In genomic region chr6:42376504-42377019, GRCm38 (mm10) we compare ENCODE assay signal across 25 mouse cellular contexts. TPM values are rescaled to one million over a fixed set of nuclear protein-coding genes. Genes with fewer than 3 reads are reported as not detected.
DNase-seq lines count a peak whose midpoint lies in the region; ATAC-seq lines count a peak whose summit lies in the region.
"Had no signal": no experiment of that assay in that cellular context is flagged by ENCODE, and none has a peak within 500 bp of the region (broad histone marks: within the 10 kb centered on the region; RNA-seq: fewer than 3 reads in every experiment).

No protein-coding gene starts in this region.

- H3K9me3 ChIP-seq in heart, embryonic 13.5 days, result no peaks in the 10 kb centered on the region
- H3K9me3 ChIP-seq in lung, embryonic 16.5 days (ENCODE audit: control insufficient read depth, low read length), result no peaks in the 10 kb centered on the region
- H3K9me3 ChIP-seq in midbrain, embryonic 10.5 days (replicated peaks), result no peaks in the 10 kb centered on the region
- H3K9me3 ChIP-seq: limb, embryonic 12.5 days had no signal

- intact Hi-C loops in heart, postnatal 10 days (cut with DNase I), result no loop called here

- ATAC-seq in heart, embryonic 13.5 days (ENCODE audit: extremely low read depth, insufficient number of reproducible peaks, low FRiP score, low TSS enrichment), result no peak
- no peak for ATAC-seq in lung, embryonic 16.5 days (ENCODE audit: low read depth)
- peak; percentile 20 for ATAC-seq in inflammation-experienced regulatory T-cells, adult 6 months
- ATAC-seq in erythroid progenitor cell, adult 5-6 weeks (replicated peaks; ENCODE audit: low FRiP score, poor library complexity, severe bottlenecking), result no peak
- ATAC-seq: hindbrain, embryonic 16.5 days had no signal

- H3K4me1 ChIP-seq in heart, embryonic 13.5 days, result peaks cover 59% of the 10 kb centered on the region
- H3K4me1 ChIP-seq in lung, embryonic 16.5 days (replicated peaks; ENCODE audit: control insufficient read depth, insufficient read depth, low read length), result peaks cover 36% of the 10 kb centered on the region
- H3K4me1 ChIP-seq in midbrain, embryonic 10.5 days, result peaks cover 45% of the 10 kb centered on the region

- no peaks in the 10 kb centered on the region for H3K36me3 ChIP-seq in heart, embryonic 13.5 days
- no peaks in the 10 kb centered on the region for H3K36me3 ChIP-seq in lung, embryonic 16.5 days (ENCODE audit: control insufficient read depth, insufficient read depth, low read length)
- H3K36me3 ChIP-seq in midbrain, embryonic 10.5 days, result no peaks in the 10 kb centered on the region
- H3K36me3 ChIP-seq: limb, embryonic 12.5 days had no signal

- peak overlapping the region; percentile 4; the same call in 1 of the 2 replicates for H3K9ac ChIP-seq in heart, embryonic 13.5 days
- no peak overlapping the region for H3K9ac ChIP-seq in lung, embryonic 16.5 days (ENCODE audit: low read length)
- H3K9ac ChIP-seq: limb, embryonic 12.5 days; liver, embryonic 14.5 days had no signal

- peak overlapping the region; percentile 72 for H3K27ac ChIP-seq in heart, embryonic 13.5 days (replicated peaks)
- 0 out of 2 replicates have a peak overlapping the region, but pooled peaks have one; percentile 5 for H3K27ac ChIP-seq in lung, embryonic 16.5 days (ENCODE audit: low read length)
- H3K27ac ChIP-seq in midbrain, embryonic 10.5 days (replicated peaks), result no peak overlapping the region
- H3K27ac ChIP-seq: limb, embryonic 12.5 days; liver, embryonic 14.5 days had no signal

- H3K4me2 ChIP-seq in heart, embryonic 13.5 days, result no peak overlapping the region
- H3K4me2 ChIP-seq in lung, embryonic 16.5 days (ENCODE audit: low read depth, low read length), result no peak overlapping the region
- H3K4me2 ChIP-seq: limb, embryonic 12.5 days had no signal

- no peak overlapping the region for H3K4me3 ChIP-seq in heart, embryonic 13.5 days
- H3K4me3 ChIP-seq in lung, embryonic 16.5 days (ENCODE audit: low read length), result no peak overlapping the region
- no peak overlapping the region for H3K4me3 ChIP-seq in midbrain, embryonic 10.5 days
- H3K4me3 ChIP-seq: limb, embryonic 12.5 days had no signal

- no peak for DNase-seq in heart, postnatal 10 days
- DNase-seq in lung, postnatal 4 days, result no peak
- peak; percentile 30 for DNase-seq in MN1 (ENCODE audit: low spot score)
- no peak for DNase-seq in midbrain, embryonic 10.5 days (ENCODE audit: low spot score)
- DNase-seq: adrenal gland, adult 2 months; cerebellum, adult 18-20 months; cerebellum, postnatal 36 days; gastrocnemius, postnatal 10 days; kidney, adult 2 months; kidney, postnatal 4 days; midbrain, embryonic 14.5 days; right cerebral cortex, postnatal 14 days; thymus, postnatal 36 days had no signal

- H3K27me3 ChIP-seq in heart, embryonic 13.5 days (replicated peaks), result no peaks in the 10 kb centered on the region
- no peaks in the 10 kb centered on the region for H3K27me3 ChIP-seq in lung, embryonic 16.5 days (ENCODE audit: control insufficient read depth, insufficient read depth, low read depth, low read length)
- H3K27me3 ChIP-seq in midbrain, embryonic 10.5 days (ENCODE audit: low read depth, poor library complexity, severe bottlenecking), result peaks cover 60% of the 10 kb centered on the region
- H3K27me3 ChIP-seq: limb, embryonic 12.5 days had no signal

- WGBS in heart, embryonic 13.5 days, result 58% methylated on average over 6 of the region's 6 CpGs
- WGBS in lung, embryonic 16.5 days, result 62% methylated on average over 6 of the region's 6 CpGs
- WGBS in midbrain, embryonic 10.5 days, result 71% methylated on average over 6 of the region's 6 CpGs

RNA-seq across cellular contexts. Expression of gene Epha1, which starts 3.5 kb away (rescaled TPM):
- polyA plus RNA-seq in heart, embryonic 13.5 days (2015; fragmentation: Nextera tagmentation; extraction: Ambion mirVana), result 3.3 and 3.4 TPM in 2 replicates
- under 1 TPM; 0.60 to 0.72 TPM for total RNA-seq in heart, postnatal 10 days (2021)
- 18.5 and 18.8 TPM in 2 replicates for polyA plus RNA-seq in lung, embryonic 16.5 days (2015; fragmentation: Nextera tagmentation; extraction: Ambion mirVana)
- polyA plus RNA-seq in inflammation-experienced regulatory T-cells, adult 6 months (2017; shearing (Covaris generic)), result under 1 TPM; 0.19 to 0.69 (median 0.67) TPM
- 1.2 and 1.5 TPM in 2 replicates for polyA plus RNA-seq in midbrain, embryonic 10.5 days (2016; fragmentation: Nextera tagmentation; extraction: Ambion mirVana)
- total RNA-seq in erythroid progenitor cell, adult 5-6 weeks (2015; ENCODE audit: low replicate concordance), result not detected in 2 replicates
- not detected in 2 replicates for total RNA-seq in erythroid progenitor cell, adult 5-6 weeks (2017; ENCODE audit: low replicate concordance)

RNA-seq across cellular contexts. Expression of gene Tas2r143, which starts 23.5 kb away (rescaled TPM):
- polyA plus RNA-seq in heart, embryonic 13.5 days (2015; fragmentation: Nextera tagmentation; extraction: Ambion mirVana), result not detected in 2 replicates
- total RNA-seq in heart, postnatal 10 days (2021), result not detected
- not detected in 2 replicates for polyA plus RNA-seq in lung, embryonic 16.5 days (2015; fragmentation: Nextera tagmentation; extraction: Ambion mirVana)
- polyA plus RNA-seq in inflammation-experienced regulatory T-cells, adult 6 months (2017; shearing (Covaris generic)), result not detected
- not detected in 2 replicates for polyA plus RNA-seq in midbrain, embryonic 10.5 days (2016; fragmentation: Nextera tagmentation; extraction: Ambion mirVana)
- not detected in 2 replicates for total RNA-seq in erythroid progenitor cell, adult 5-6 weeks (2015; ENCODE audit: low replicate concordance)
- not detected in 2 replicates for total RNA-seq in erythroid progenitor cell, adult 5-6 weeks (2017; ENCODE audit: low replicate concordance)
- total RNA-seq: ES-E14; gastrocnemius, postnatal 10 days had no signal
- polyA plus RNA-seq: C2C12; embryonic facial prominence, embryonic 11.5 days; hindbrain, embryonic 16.5 days; kidney, adult 2 months; limb, embryonic 12.5 days; liver, embryonic 14.5 days; midbrain, embryonic 14.5 days; testis, adult 2 months had no signal

RNA-seq across cellular contexts. Expression of gene Zyx, which starts 27.1 kb away (rescaled TPM):
- 156 and 173 TPM in 2 replicates for polyA plus RNA-seq in heart, embryonic 13.5 days (2015; fragmentation: Nextera tagmentation; extraction: Ambion mirVana)
- 100 to 1,000 TPM; 104 to 121 TPM for total RNA-seq in heart, postnatal 10 days (2021)
- 188 and 203 TPM in 2 replicates for polyA plus RNA-seq in lung, embryonic 16.5 days (2015; fragmentation: Nextera tagmentation; extraction: Ambion mirVana)
- polyA plus RNA-seq in inflammation-experienced regulatory T-cells, adult 6 months (2017; shearing (Covaris generic)), result 100 to 1,000 TPM in 1 of 3 experiments, 10 to 100 TPM in 2; 39.3 to 108 (median 40.8) TPM
- 84.5 and 88.1 TPM in 2 replicates for polyA plus RNA-seq in midbrain, embryonic 10.5 days (2016; fragmentation: Nextera tagmentation; extraction: Ambion mirVana)
- total RNA-seq in erythroid progenitor cell, adult 5-6 weeks (2015; ENCODE audit: low replicate concordance), result 37.3 and 45.0 TPM in 2 replicates
- 5.9 and 12.8 TPM in 2 replicates for total RNA-seq in erythroid progenitor cell, adult 5-6 weeks (2017; ENCODE audit: low replicate concordance)

RNA-seq across cellular contexts. Expression of gene Tas2r135, which starts 28.7 kb away (rescaled TPM):
- polyA plus RNA-seq in heart, embryonic 13.5 days (2015; fragmentation: Nextera tagmentation; extraction: Ambion mirVana), result not detected in 2 replicates
- total RNA-seq in heart, postnatal 10 days (2021), result under 1 TPM; 0.25 to 0.31 TPM
- not detected in 2 replicates for polyA plus RNA-seq in lung, embryonic 16.5 days (2015; fragmentation: Nextera tagmentation; extraction: Ambion mirVana)
- polyA plus RNA-seq in inflammation-experienced regulatory T-cells, adult 6 months (2017; shearing (Covaris generic)), result not detected
- not detected in 2 replicates for polyA plus RNA-seq in midbrain, embryonic 10.5 days (2016; fragmentation: Nextera tagmentation; extraction: Ambion mirVana)
- not detected in 2 replicates for total RNA-seq in erythroid progenitor cell, adult 5-6 weeks (2015; ENCODE audit: low replicate concordance)
- total RNA-seq in erythroid progenitor cell, adult 5-6 weeks (2017; ENCODE audit: low replicate concordance), result not detected in 2 replicates
- total RNA-seq: ES-E14; gastrocnemius, postnatal 10 days; heart, postnatal 25 days had no signal
- polyA plus RNA-seq: adrenal gland, adult 2 months; C2C12; embryonic facial prominence, embryonic 11.5 days; hindbrain, embryonic 16.5 days; kidney, adult 2 months; limb, embryonic 12.5 days; liver, embryonic 14.5 days; midbrain, embryonic 14.5 days; testis, adult 2 months had no signal

RNA-seq across cellular contexts. Expression of gene Fam131b, which starts 52.1 kb away (rescaled TPM):
- polyA plus RNA-seq in heart, embryonic 13.5 days (2015; fragmentation: Nextera tagmentation; extraction: Ambion mirVana), result 0.17 TPM in 2 replicates
- 1 to 10 TPM; 1.2 to 1.6 TPM for total RNA-seq in heart, postnatal 10 days (2021)
- polyA plus RNA-seq in lung, embryonic 16.5 days (2015; fragmentation: Nextera tagmentation; extraction: Ambion mirVana), result 0.10 and 0.16 TPM in 2 replicates
- polyA plus RNA-seq in inflammation-experienced regulatory T-cells, adult 6 months (2017; shearing (Covaris generic)), result not detected
- 2.2 and 2.4 TPM in 2 replicates for polyA plus RNA-seq in midbrain, embryonic 10.5 days (2016; fragmentation: Nextera tagmentation; extraction: Ambion mirVana)
- total RNA-seq in erythroid progenitor cell, adult 5-6 weeks (2015; ENCODE audit: low replicate concordance), result not detected in 2 replicates
- not detected in 2 replicates for total RNA-seq in erythroid progenitor cell, adult 5-6 weeks (2017; ENCODE audit: low replicate concordance)
